Mouse (Mus musculus): ENCODE data around the gene Adgrf1.
"Not testable (repeated sequence)": the region's sequence is repeated elsewhere in the genome, so short reads cannot be mapped to it uniquely, and the experiment has no call there.

Adgrf1 gene

DNA sequence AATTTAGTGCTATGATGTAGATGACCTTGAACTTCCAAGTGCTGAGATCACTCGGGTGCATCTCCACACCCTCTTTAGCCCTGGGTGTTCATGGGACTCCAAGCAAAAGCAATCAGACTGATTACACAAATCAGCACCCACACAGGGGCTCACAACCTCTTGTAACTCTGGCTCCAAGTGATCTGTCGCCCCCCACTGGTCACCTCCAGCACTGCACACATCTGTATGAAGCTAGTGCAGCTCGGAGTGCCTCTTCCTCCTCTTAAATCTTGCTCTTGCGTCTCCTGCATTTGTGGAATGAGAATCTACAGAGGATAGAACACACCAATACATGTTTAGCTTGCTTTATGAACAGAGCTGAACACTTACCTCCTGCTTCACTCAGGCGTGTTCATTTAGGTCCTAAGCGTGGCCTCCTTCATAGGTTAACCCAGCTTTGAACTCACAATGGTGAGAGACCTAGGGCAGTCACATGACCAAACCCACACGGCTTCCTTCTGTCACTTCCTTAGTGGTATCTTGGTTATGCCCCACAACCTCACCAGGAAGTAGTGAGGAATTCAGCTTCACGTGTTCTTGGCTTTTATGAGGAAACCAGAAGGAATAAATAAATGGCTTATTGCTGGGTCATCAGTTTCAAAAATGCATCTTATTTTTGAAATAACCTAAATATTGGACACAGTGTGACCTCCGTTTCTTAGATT, 2.9 kb upstream of the Adgrf1 start:
- DNase-seq, result no peak

DNA sequence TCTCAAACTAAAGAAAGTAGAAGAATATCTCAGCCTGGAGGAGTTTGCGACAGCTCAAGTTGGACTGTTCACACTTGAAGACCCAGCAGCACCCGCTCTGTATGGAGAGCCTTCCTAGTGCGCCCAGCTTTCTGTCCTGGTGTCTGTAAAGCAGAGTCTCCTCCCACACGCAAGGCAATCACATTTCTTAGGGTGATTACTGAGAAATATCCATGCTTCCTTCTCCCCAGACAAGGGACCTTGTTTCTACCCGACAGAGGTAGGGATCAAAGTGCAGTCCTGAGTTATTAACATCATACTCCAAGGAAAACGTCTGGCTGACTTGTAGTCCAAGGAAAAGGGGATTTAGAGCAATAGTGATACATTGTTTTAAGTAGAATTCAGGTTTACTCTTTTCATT, 6.1 kb downstream of the Adgrf1 start:
- no peak for DNase-seq

DNA sequence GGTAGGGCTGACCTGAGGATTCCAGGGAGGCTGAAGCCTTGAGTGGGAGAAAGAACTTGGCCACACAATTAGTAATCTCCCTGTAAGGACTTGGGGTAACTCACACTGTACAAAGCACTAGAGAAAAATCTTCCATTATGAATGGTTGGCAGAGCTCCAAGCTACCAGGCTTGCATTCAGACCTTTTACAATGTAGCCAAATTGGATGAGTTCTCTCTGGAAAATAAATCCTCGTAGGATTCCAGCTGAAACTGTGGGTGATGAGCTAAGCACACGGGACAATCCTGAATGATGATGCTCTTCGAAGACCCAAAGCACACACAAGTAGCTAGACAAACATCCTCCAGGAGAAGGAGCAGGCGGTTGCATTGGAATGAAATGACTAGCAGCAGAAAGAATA, 7.1 kb downstream of the Adgrf1 start:
- no peak for DNase-seq

DNA sequence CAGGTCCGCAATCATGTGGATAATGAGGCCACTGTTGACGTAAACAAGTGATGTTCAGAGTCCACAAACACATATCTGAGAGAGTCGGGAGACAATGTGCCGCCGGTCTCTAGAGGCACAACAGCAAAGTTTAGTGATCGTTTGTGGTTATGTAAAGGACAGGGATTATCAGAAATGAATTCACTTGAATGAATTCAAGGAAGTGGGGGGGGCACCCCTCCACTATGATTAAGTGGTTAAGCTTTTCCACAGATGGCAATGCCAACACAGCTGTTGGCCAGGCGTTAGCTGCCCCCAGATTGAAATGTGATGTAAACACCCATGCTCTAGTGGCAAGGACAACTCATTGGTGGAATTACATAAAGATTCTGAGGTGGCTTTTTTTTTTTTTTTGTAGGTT, 9.5 kb downstream of the Adgrf1 start:
- DNase-seq, result no peak

DNA sequence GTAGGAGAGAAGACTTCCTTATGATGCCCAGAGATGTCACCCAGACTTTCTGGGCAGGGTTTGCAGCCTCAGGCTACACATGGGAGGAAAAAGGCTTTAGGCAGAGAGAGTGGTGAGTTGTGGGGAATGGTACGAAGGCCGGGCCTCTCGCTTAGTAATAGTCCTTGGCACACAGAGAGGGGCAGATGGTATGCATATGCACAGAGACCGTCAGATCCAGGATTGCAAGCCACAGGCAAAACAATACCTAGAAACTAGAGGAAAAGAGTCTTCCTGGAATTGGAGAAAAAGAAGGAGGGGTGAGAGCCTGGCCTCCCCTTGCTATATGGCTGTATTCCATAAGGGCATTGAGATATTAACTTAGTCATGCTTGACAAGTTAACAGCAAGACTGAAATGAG, 12.2 kb downstream of the Adgrf1 start:
- no peak for DNase-seq

DNA sequence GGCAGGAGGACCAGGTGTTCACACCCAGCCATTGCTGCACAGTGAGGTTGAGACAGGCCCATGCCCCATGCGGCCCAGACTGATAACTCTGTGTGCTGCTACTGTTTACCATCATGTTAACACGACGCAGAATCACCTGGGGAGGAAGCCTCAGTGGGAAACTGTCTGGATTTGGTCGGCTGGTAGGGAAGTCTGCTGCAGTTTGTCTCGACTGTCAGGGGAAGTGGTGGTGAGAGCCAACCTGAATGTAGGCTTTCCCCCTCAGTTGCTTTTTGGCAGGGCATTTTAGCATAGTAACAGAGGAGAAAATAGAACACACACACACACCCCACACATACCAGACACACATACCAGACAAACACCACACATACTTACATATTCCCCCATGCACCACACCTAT, 12.7 kb downstream of the Adgrf1 start:
- no peak for DNase-seq

DNA sequence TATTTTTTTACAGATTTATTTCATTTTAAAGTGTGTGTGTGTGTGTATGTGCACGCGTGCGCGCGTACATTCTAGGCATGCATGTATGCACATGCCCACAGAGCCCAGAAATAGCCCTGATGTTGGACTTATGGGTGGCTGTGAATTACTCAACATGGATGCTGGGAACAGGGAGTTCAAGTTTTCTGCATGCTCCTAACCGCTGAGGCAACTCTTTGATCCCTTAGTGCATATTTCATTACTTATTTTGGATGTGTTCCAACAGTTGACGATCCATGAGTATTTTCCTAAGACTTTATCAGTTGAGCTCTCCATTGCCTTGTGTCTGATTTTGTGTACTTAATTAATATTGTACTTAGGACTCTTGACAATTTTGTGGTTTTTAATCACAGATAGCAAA, 29.4 kb downstream of the Adgrf1 start:
- no peak for DNase-seq

DNA sequence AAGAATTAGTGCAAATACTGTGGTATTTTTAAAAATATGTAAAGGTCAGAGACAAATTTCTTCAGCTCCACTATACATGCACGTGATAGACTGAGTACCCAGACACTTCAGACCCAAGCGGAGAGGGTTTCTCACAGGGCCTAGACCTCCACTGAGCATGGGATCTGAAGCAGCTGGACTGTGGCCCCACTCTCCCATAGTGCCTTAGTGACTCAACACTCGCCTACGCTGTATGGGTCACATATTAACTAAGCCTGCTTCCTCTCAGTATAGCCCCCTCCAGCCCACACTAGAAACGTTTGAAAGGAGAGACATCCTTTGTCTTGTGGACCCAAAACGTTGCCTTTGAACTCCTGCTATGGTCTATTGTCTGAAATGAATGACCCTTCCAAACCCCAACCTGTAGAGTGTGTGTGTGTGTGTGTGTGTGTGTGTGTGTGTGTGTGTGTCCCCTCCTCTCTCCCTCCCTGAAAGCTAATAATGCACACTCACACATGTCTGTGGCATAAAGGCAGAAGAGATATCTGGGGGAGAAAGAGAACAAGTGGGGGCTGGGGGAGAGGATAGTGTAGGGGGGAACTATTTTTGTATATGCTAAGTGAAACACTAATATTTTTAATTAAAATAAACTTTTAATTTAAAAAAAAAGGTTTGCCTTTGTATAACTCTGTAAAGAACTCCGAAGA, 56.0 kb downstream of the Adgrf1 start:
- DNase-seq, result no peak

DNA sequence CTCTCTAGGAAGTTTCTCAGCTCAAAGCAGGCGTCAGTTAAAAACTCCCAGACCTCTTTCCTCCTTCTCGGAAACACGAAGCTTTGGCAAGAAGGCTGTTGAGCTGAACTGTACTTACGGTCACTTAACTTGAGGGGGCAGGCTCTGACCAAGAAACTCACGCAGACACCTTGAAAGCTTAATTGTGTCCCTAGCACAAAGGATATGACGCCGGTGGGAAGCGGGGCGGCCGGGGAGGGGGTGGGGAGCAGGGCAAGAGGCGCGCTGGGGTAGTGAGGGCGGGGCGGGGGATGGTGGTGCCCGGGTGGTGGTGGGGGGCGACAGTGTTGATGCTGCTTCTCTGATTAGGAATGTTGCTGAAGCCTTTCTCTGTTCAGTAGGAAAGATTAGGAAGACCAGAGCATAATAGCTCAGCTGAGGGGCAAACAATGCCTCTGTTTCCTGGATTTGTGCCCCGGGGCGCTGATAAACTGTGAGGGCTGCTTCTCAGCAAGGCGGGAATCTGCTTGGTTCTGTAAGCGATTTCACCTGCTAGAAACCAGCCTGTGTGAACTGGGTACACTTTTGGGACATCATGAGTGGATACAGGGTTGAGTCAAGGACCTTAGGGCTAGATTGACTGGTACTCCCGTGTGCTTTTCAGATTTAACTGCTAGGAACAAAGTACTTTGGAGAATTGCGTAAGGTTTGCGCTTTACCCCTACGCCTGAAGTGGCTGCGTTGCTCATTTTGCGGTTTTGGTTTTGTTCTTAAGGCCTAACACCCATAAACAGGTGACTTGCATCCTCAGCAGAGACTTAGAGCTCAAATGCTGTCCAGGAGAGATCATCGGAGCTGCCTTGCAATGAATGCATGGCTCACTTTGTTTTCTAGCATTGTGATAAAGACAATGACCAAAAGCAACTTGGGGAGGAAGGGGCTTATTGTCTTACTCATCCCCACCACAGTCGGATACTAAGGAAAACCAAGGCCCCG, 56.9 kb downstream of the Adgrf1 start:
- no peak for DNase-seq

DNA sequence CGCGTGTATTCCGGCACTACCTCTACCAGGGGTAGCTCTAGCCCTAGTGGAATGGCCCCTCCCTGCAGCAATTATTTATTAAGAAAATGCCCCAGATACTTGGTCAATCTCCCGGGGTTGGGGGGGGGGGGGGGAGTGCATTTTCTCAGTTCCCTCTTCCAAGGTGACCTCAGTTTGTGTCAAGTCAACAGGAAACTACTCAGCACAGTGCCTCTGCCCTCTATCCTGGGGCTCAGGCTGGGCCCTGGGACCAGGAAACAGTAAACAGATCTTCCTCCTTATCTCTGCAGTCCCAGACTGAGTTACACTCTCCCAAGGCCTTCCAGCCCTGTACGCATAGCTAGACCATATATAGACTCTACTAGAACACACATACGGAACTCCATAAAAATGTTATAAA, 57.7 kb downstream of the Adgrf1 start:
- DNase-seq, result no peak

DNA sequence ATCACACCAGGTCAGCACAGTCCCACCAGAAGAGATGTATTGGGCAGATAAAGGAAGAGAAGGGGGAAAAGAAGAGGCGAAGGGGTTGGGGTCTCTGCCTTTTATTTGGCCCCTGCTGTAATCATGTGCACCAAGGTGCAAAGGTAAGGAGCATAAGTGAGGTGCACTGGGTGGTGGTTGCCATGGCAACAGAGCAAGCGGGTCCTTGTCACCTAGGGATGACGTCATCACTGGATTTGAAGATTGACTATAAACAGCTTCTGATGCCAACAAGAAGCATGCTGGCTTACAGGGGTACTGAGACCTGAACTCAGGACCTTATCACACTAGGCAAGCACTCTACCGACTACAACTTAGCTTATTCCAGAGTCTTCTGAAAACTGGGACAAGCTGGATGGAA, 59.1 kb downstream of the Adgrf1 start:
- DNase-seq, result no peak

DNA sequence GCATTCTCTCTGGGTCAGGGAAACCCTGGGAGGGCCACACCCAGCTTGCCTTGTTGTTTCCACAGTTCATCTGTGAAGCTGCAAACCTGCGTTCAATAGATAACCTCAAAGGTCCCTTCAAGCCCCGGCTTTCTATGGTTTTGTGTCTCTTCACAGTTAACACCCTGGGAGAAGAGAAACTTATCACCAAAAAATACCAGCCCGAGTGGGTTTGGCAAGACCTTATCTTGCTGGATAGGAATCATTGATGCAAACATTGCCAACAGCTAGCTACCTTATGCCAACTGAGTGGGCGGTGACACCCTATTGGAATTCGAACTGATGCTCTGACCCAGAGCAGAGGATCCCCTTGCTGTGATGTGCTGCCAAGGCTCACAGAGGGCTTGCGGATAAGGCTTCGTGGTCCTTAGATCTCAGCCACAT, 59.6 kb downstream of the Adgrf1 start:
- DNase-seq, result no peak

DNA sequence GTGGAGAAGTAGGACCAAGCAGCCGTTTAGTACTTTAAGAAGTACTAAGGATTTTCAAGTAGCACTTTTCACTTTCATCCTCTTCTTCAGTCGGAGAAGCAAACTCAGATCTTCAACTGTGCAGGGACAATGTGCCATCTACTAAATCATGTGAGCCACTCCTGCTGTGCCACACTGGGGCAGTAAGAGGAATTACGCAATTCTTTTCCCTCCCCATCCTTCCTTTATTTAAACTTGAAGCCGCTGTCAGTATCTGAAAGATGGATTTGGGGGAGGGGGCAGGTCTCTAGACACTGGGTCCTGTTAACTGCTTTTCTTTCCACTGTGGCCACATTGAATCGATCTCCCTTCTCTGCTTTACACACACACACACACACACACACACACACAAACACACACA, 62.6 kb downstream of the Adgrf1 start:
- DNase-seq, result no peak

DNA sequence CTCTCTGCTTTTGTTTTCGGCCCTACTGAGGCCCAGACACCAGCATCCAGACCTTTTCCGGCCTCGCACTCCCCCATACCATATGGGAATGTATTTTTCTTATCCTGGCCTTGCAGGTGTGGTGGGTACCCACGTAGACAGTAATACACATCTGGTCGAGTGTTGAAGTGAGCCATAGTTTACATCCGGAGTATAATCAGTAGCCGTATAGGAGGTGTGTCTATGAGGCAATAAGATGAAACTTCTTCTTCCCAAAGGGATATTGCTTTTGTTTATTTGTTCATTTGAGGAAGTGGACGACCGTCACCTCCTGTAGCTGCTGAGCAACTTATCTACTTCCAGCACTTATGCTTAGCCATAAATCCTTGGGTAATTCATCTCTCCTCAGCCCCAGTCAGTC, 63.9 kb downstream of the Adgrf1 start:
- no peak for DNase-seq

DNA sequence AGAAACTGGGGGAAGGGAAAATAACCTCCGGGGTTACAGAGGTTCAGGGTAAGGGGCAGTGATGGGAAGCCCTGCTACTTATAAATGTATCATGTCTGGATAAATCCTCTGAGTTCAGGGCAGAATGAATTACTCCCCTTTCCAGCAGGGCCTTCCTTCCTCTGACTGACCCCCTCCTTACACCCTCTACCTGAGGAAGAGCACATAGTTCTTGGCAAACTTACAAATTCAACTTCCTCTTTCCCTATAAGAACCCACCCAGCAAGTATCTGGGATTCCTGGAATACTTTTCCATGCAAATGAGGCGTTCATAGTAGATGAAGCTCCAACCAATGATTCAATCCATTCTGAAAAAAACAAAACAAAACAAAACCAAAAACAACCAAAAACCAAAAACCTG, 67.5 kb downstream of the Adgrf1 start:
- no peak for DNase-seq

DNA sequence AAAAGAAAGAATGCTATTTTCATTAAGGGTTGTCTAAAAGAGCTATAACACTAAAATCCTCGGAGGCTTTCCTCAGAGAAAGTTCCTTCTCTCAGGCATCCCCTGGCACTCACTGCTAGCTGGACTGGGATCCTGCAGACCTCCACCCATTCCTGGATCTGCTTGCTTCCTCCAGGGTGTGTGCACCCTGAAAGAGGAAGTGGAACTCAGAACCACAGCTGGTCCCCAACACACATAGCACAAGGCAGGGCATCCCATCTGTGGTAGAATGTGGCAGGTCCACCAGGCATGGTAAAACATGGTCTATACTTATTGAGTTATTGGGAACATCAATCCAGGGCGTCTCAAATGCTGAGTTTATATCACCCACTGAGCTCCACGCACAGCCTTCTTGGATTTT, 68.2 kb downstream of the Adgrf1 start:
- DNase-seq, result no peak

DNA sequence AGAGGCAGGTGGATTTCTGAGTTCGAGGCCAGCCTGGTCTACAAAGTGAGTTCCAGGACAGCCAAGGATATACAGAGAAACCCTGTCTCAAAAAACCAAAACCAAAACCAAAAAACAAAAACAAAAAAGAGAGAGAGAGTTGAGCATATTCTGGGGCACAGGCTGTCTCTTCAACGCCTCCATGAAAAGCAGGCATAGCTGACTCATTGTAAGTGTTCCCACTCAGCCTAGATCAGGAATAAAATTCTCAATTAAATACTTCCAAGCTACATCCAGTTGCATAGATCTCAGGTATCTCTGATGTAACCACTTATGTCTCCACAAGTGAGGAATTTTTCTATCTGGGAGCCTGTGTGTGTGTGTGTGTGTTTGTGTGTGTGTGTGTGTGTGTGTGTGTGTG, 76.4 kb downstream of the Adgrf1 start:
- DNase-seq, result not testable (repeated sequence)

DNA sequence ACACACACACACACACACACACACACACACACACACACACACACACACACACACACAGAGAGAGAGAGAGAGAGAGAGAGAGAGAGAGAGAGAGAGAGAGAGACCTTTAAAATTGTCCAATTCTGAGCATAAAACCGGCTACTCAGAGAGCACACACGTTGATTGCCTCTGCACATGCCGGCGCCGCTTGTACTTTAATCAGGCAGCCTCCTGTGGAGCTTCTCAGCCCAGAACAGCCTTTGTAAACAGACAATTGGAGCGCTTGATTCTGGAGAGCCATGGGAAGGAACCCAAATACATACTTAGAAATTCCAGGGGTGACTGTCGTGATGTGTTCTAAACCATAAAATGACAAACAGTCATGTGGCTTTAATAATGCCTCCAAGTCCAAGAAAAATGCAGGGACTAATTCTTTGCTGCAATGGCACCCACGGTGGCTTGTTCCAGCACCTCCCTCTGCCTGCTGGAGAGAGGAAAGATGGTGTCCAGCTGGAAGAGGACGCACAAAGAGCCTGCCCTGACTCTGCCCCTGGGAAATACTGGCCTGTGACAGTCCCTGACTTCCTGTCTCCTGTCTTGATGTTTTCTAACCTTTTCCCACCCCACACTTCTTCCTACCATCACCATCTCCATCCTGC, 87.9 kb downstream of the Adgrf1 start:
- no peak for DNase-seq

DNA sequence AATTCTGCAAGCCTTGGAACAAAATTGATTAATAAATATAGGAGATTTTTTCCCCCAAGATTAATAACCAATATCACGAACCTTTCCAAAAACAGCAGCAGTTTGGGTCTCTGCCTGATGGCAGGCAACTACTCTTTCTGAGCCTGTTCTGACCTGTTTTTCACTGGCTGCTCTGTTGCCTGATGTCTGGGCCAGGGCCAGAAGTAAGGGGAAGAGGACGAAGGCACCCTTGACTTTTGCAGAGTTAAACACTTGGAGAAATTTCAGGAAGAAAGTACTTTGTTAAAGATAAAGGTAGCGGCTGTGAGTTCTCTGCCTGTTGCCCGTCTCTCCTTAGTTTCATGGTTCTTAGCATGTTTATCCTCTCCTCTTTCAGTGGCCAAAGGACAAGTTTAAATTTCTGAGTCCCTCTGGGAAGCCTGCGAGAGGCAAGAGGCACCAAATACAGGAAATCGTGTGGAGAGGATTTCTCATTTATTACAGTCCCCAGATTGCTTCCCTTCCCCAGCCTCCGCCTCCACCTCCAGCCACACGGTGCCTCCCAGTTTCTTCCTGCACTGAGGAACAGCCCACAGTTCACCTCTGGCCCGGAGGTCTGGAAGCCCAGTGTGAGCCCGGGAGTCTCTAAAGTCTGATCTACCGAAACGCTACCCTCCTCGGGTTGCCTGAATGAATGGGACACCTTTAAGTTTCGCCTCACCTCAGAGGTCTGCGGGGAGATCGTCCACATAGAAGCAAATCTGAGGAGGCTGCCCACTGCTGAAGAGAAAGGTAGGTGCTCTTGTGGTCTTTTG, 89.9 kb downstream of the Adgrf1 start, which contains the start of gene Adgrf5:
Gene Adgrf5, plus strand, starts transcription at position 626 of the 794 bp plus-strand sequence.
- no peak for DNase-seq

DNA sequence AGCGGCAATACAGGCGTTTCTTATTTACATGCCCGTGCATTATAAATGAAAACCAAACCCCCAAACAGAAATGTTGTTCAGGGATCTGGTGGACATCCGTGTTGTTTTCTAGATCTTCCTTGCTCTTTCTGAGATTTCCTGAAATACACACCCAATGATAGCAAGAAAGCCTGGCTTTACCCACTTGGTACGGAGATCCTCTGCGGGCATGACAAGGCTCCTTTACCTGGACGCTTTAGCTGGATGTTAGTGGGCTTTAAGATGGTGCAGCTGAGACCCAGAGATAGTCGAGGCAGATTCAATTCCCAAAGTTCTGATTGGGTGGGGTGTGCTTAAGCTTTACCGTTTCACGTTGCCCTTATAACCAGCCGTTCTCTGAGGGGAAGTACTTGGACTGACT, 90.9 kb downstream of the Adgrf1 start:
- no peak for DNase-seq

DNA sequence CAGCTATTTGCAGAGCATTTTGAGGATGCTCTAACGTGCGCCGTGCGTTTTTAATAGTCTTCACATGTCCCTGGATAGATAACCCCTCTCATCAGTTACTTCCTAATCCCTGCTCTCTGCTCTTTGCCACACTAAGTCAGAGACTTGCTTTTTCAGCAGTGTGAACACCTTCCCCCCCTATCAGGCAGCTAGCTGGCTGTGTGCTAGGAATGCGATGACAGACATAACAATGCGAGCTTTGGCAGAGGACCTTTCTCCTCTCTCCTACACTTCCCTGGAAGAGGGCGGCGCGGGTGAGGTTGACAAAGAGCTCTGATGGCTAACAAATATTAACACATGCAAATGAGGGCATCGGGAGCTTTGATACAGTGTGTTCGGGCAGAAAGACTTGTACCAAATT, 92.2 kb downstream of the Adgrf1 start:
- DNase-seq, result no peak

DNA sequence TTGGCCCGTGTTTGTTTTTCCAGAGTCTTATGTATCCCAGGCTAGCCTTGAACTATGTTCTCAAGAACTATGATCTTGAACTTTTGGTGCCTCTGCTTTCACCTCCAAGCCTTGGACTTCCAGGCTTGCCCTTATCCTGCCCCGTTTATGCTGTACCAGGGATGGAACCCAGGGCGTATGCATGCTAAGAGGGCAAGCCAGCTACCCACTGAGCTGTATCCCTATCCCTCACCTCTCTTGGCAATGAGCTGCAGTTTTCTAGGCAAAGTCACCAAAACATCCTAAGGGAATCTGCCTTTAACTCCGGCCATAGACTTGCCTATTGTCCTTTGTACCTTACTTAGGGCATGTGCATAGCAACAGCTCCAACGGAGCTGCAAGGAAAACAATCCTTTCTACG, 92.8 kb downstream of the Adgrf1 start:
- no peak for DNase-seq

All from right cerebral cortex, postnatal 14 days (tissue).